Comparison of ENCODE assay signal across 8 mouse cellular contexts in the genomic region with DNA sequence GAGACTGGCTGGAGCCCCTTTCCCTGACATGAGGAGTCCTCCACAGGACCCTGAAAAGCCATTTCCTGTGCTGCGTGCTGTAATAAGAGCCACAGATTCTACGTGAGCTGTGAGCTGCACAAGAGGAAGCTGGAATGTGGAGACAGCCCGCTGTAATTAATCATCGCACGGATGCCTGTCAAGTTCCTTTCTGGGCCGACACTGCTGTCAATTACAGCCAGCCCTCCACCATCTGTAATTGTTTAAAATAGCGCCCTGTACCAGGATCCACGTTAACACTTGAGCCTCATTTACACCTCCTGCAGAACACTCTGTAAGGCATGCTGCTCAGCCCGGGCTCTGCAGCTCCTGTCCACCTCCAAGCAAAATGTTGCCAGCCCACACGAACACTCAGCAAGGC.
DNase-seq lines count a peak whose midpoint lies in the region; ATAC-seq and TF ChIP-seq lines count a peak whose summit lies in the region.

No protein-coding gene starts in this region.

- ATAC-seq in heart, postnatal 0 days (ENCODE audit: insufficient read depth, low read depth): peak; percentile 33; the same call in 1 of the 2 replicates
- ATAC-seq in hindbrain, embryonic 15.5 days (ENCODE audit: low FRiP score, low read depth): peak; percentile 79; the same call in 1 of the 2 replicates
- ATAC-seq in limb, embryonic 14.5 days (ENCODE audit: low FRiP score, low read depth): peak; percentile 71

- no peaks in the 10 kb centered on the region for H3K36me3 ChIP-seq in heart, postnatal 0 days (replicated peaks; ENCODE audit: control insufficient read depth, insufficient read depth, low read length)
- H3K36me3 ChIP-seq in hindbrain, embryonic 15.5 days: no peaks in the 10 kb centered on the region
- H3K36me3 ChIP-seq in limb, embryonic 14.5 days (ENCODE audit: control insufficient read depth, insufficient read depth, low read length): no peaks in the 10 kb centered on the region

- no peak overlapping the region for H3K9ac ChIP-seq in heart, postnatal 0 days (replicated peaks; ENCODE audit: low read depth, low read length)
- no peak overlapping the region for H3K9ac ChIP-seq in hindbrain, embryonic 15.5 days
- 0 out of 2 replicates have a peak overlapping the region, but pooled peaks have one; percentile 28 for H3K9ac ChIP-seq in limb, embryonic 14.5 days (ENCODE audit: low read depth, low read length, severe bottlenecking)

- H3K9me3 ChIP-seq in heart, postnatal 0 days (replicated peaks; ENCODE audit: control insufficient read depth, low read length): no peaks in the 10 kb centered on the region
- H3K9me3 ChIP-seq in hindbrain, embryonic 15.5 days: no peaks in the 10 kb centered on the region
- H3K9me3 ChIP-seq in limb, embryonic 14.5 days (ENCODE audit: control insufficient read depth, low read length): no peaks in the 10 kb centered on the region

- no peak overlapping the region for H3K27ac ChIP-seq in heart, postnatal 0 days (ENCODE audit: low read depth)
- H3K27ac ChIP-seq in hindbrain, embryonic 15.5 days (replicated peaks): no peak overlapping the region
- no peak overlapping the region for H3K27ac ChIP-seq in limb, embryonic 14.5 days (replicated peaks; ENCODE audit: low read depth, low read length)

- H3K27me3 ChIP-seq in heart, postnatal 0 days (ENCODE audit: control insufficient read depth, insufficient read depth, low read length): peaks cover 8% of the 10 kb centered on the region
- no peaks in the 10 kb centered on the region for H3K27me3 ChIP-seq in hindbrain, embryonic 15.5 days
- no peaks in the 10 kb centered on the region for H3K27me3 ChIP-seq in limb, embryonic 14.5 days (ENCODE audit: control insufficient read depth, insufficient read depth, low read length)

- WGBS in heart, postnatal 0 days: 5% methylated on average over 10 of the region's 10 CpGs
- 23% methylated on average over 10 of the region's 10 CpGs for WGBS in hindbrain, embryonic 15.5 days
- WGBS in limb, embryonic 14.5 days: under 1% methylated on average over 10 of the region's 10 CpGs

- TF ChIP-seq CTCF in heart, postnatal 0 days (IDR thresholded peaks at IDR 0.05; ENCODE audit: low read depth): no peak

- no peak overlapping the region for H3K4me3 ChIP-seq in heart, postnatal 0 days (ENCODE audit: low read depth, low read length)
- no peak overlapping the region for H3K4me3 ChIP-seq in hindbrain, embryonic 15.5 days
- no peak overlapping the region; the same call in 1 of the 2 replicates for H3K4me3 ChIP-seq in limb, embryonic 14.5 days (replicated peaks; ENCODE audit: low read length)

- H3K4me1 ChIP-seq in heart, postnatal 0 days (ENCODE audit: control insufficient read depth, insufficient read depth): no peaks in the 10 kb centered on the region
- H3K4me1 ChIP-seq in hindbrain, embryonic 15.5 days (replicated peaks): peaks cover 9% of the 10 kb centered on the region
- peaks cover 12% of the 10 kb centered on the region for H3K4me1 ChIP-seq in limb, embryonic 14.5 days (ENCODE audit: control insufficient read depth, insufficient read depth, low read length)

- no peak for DNase-seq in heart, postnatal 0 days (ENCODE audit: low spot score)
- DNase-seq in heart, adult 18-20 months: no peak
- peak; percentile 63 for DNase-seq in embryo, embryonic 9.5 days (ENCODE audit: extremely low spot score)
- DNase-seq in limb, embryonic 14.5 days (ENCODE audit: low spot score): peak; percentile 65
- no peak for DNase-seq in B cell, adult 2 months
- no peak for DNase-seq in urinary bladder, adult 2 months (ENCODE audit: low spot score)
- DNase-seq in cerebellum, adult 9-10 months: no peak

- no peak overlapping the region for H3K4me2 ChIP-seq in heart, postnatal 0 days (ENCODE audit: low read depth, low read length)
- peak overlapping the region; percentile 9; the same call in 1 of the 2 replicates for H3K4me2 ChIP-seq in hindbrain, embryonic 15.5 days
- H3K4me2 ChIP-seq in limb, embryonic 14.5 days (replicated peaks; ENCODE audit: low read depth, low read length, severe bottlenecking): peak overlapping the region; percentile 39

- no peak for TF ChIP-seq EP300 in heart, postnatal 0 days (IDR thresholded peaks at IDR 0.05; ENCODE audit: low read depth)

- no peak for TF ChIP-seq POLR2A in limb, embryonic 14.5 days (IDR thresholded peaks at IDR 0.05; ENCODE audit: borderline replicate concordance, extremely low read depth, insufficient read depth, insufficient read length)

Comparison
In these comparisons a context has a peak if more than half of its experiments do, and no peak if none do; other contexts are left out.
1. DNase-seq: peak in embryo, embryonic 9.5 days (single experiment) and limb, embryonic 14.5 days (single experiment); none in heart, postnatal 0 days (single experiment), heart, adult 18-20 months (0 of 2), B cell, adult 2 months (0 of 2), urinary bladder, adult 2 months (single experiment) and cerebellum, adult 9-10 months (single experiment).
2. Peak in every context shown above with its lines, with median percentiles within 50 percentile points of each other: ATAC-seq.